Mouse (Mus musculus) G1E (cell line): ENCODE measurements around the gene Cpne8.

Experiments
- CTCF ChIP-seq: IDR thresholded peaks from 2 replicates; pipeline ENCODE4 v1.5.1; 2012; ENCODE audit warnings: low read depth, low read length, inconsistent platforms, mixed read lengths
- GATA1 ChIP-seq: IDR thresholded peaks from 2 replicates; pipeline ENCODE4 v1.6.1; 2012; ENCODE audit warnings: borderline replicate concordance, low read length, inconsistent platforms, mixed read lengths
- GATA2 ChIP-seq: IDR thresholded peaks from 2 replicates; pipeline ENCODE4 v1.6.1; 2012; ENCODE audit warnings: low read depth, low read length, inconsistent platforms, borderline replicate concordance
- POLR2AphosphoS5 ChIP-seq: IDR thresholded peaks from 2 replicates; pipeline ENCODE4 v1.6.1; 2012; ENCODE audit warnings: low read depth, low read length, inconsistent platforms; ENCODE audit not compliant: insufficient replicate concordance
- TAL1 ChIP-seq: conservative IDR thresholded peaks from 2 replicates; pipeline ENCODE4 v1.6.1; 2012; ENCODE audit warnings: low read depth, low read length, inconsistent platforms, mixed read lengths

- TF ChIP-seq CTCF (no peak), GATA1 (no peak), TAL1 (no peak), POLR2AphosphoS5 (no peak), GATA2 (no peak)
These were observed 9.7 kb downstream of the Cpne8 start for GRCm38 (mm10) chr15:90669494-90669893.
